Mouse (Mus musculus) embryonic facial prominence, embryonic 13.5 days (tissue): ENCODE results near the gene Tead3. TPM values are rescaled to one million over a fixed set of nuclear protein-coding genes. Genes with fewer than 3 reads are reported as not detected.

Experiments
- ATAC-seq: fragments of 200-750 bp; cut with Nextera tagmentation; 2 replicates; pipeline ENCODE4 v1.8.0; 2017; ENCODE audit warnings: low read depth; ENCODE audit not compliant: insufficient number of reproducible peaks, insufficient read depth, low FRiP score, low TSS enrichment
- H3K27ac ChIP-seq: fragments of 300-500 bp; sonication (generic); 2 replicates; pipeline ENCODE4 v1.5.1; 2015; ENCODE audit warnings: moderate library complexity, mild to moderate bottlenecking, inconsistent platforms
- H3K27me3 ChIP-seq: fragments of 300-500 bp; sonication (generic); 2 replicates; pipeline ENCODE4 v1.6.1; 2015; ENCODE audit warnings: mild to moderate bottlenecking, inconsistent platforms
- H3K36me3 ChIP-seq: fragments of 300-500 bp; sonication (generic); 2 replicates; pipeline ENCODE4 v1.6.1; 2015; ENCODE audit warnings: mild to moderate bottlenecking, inconsistent platforms
- H3K4me1 ChIP-seq: fragments of 300-500 bp; sonication (generic); 2 replicates; pipeline ENCODE4 v1.6.1; 2015; ENCODE audit warnings: inconsistent platforms
- H3K4me2 ChIP-seq: fragments of 300-500 bp; sonication (generic); 2 replicates; pipeline ENCODE4 v1.6.1; 2015; ENCODE audit warnings: moderate library complexity, mild to moderate bottlenecking, inconsistent platforms
- H3K4me3 ChIP-seq: fragments of 300-500 bp; sonication (generic); 2 replicates; pipeline ENCODE4 v1.5.1; 2015; ENCODE audit warnings: mild to moderate bottlenecking, inconsistent platforms
- H3K9ac ChIP-seq: fragments of 300-500 bp; sonication (generic); 2 replicates; pipeline ENCODE4 v1.6.1; 2015; ENCODE audit warnings: mild to moderate bottlenecking, inconsistent platforms
- H3K9me3 ChIP-seq: fragments of 300-500 bp; sonication (generic); 2 replicates; pipeline ENCODE4 v1.6.1; 2016; ENCODE audit warnings: inconsistent platforms
- WGBS: fragments of 180-500 bp; shearing (Covaris S2); methylation state at CpG from one replicate; pipeline ENCODE4 v1.1.7; 2015; ENCODE audit warnings: mixed read lengths; 5-methylcytosine and 5-hydroxymethylcytosine counted together
- polyA plus RNA-seq: library from polyadenylated mRNA; unstranded; fragments of >200 nt; fragmentation: Nextera tagmentation; extraction: Ambion mirVana; gene quantifications from 2 replicates; pipeline ENCODE4 v1.2.1, GENCODE M21; 2015

The Tead3 gene
- polyA plus RNA-seq, 1 experiment from 2014 or later: 18.9 TPM

DNA sequence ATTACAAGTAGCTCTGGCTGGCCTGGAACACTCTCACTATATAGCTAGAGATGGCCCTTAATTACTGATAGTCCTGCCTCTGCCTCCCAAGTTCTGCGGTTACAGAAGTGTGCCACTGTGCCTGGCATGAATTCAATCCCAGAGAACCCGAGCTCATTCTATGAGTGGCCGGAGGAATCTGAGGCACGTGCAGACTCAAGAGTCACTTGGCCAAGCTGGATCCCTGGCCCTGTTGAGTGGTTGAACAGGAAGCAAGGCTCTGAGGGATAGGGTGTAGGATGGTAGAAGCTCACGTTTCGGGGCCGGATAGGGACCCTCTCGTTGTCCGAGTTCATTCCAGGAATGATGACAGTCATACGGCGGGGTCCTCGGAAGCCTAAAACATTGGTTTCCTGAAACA is 5.3 kb upstream of the Tead3 start:
- Histone ChIP-seq H3K4me1 (peaks cover 22% of the 10 kb centered on the region), H3K4me3 (no peak overlapping the region), H3K9ac (no peak overlapping the region), H3K27ac (no peak overlapping the region), H3K36me3 (no peaks in the 10 kb centered on the region), H3K27me3 (peaks cover 24% of the 10 kb centered on the region), H3K9me3 (no peaks in the 10 kb centered on the region), H3K4me2 (no peak overlapping the region)
- ATAC-seq: no peak
- WGBS: 83% methylated on average over 12 of the region's 12 CpGs

DNA sequence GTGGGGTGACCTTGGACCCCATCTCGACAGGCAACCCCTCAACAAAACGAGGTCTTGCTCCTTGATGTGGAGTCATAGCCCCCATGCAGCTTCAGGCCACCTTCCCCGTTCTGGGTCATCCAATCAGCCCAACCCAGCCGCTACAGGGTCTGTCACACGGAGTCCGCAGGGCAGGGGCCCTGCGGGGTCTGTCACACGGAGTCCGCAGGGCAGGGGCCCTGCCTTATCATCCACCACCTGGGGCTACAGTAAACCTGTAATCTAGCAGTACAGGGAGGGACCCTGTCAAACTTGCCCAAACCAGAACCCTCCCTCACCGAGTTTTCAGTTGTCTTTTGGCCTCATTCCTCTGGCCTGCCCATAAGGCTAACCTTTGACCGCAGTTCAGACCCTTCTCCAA is 1.4 kb upstream of the Tead3 start:
- H3K9ac ChIP-seq: peak overlapping the region; percentile 97
- WGBS: 15% methylated on average over 11 of the region's 11 CpGs
- H3K4me1 ChIP-seq: peaks cover 43% of the 10 kb centered on the region
- peak overlapping the region; percentile 100 for H3K27ac ChIP-seq
- no peaks in the 10 kb centered on the region for H3K27me3 ChIP-seq
- peak overlapping the region; percentile 94 for H3K4me3 ChIP-seq
- H3K4me2 ChIP-seq: peak overlapping the region; percentile 81
- no peaks in the 10 kb centered on the region for H3K9me3 ChIP-seq
- H3K36me3 ChIP-seq: no peaks in the 10 kb centered on the region
- no peak for ATAC-seq

- Histone ChIP-seq H3K36me3 (no peaks in the 10 kb centered on the region), H3K27ac (peak overlapping the region; percentile 100), H3K27me3 (no peaks in the 10 kb centered on the region), H3K4me2 (peak overlapping the region; percentile 81), H3K4me1 (peaks cover 48% of the 10 kb centered on the region), H3K9ac (peak overlapping the region; percentile 97), H3K9me3 (no peaks in the 10 kb centered on the region), H3K4me3 (peak overlapping the region; percentile 94)
- under 1% methylated on average over 29 of the region's 29 CpGs for WGBS
- ATAC-seq: peak; percentile 3; the same call in 1 of the 2 replicates
Observed at GRCm38 (mm10) chr17:28351353-28351890, 805 bp upstream of the Tead3 start.

GRCm38 (mm10) chr17:28349901-28350465 is 634 bp downstream of the Tead3 start:
- under 1% methylated on average over 48 of the region's 54 CpGs for WGBS
- Histone ChIP-seq H3K36me3 (no peaks in the 10 kb centered on the region), H3K4me1 (peaks cover 59% of the 10 kb centered on the region), H3K9me3 (no peaks in the 10 kb centered on the region), H3K4me3 (peak overlapping the region; percentile 94), H3K27ac (peak overlapping the region; percentile 100), H3K4me2 (peak overlapping the region; percentile 81), H3K27me3 (no peaks in the 10 kb centered on the region), H3K9ac (peak overlapping the region; percentile 97)
- ATAC-seq: peak; percentile 2; the same call in 1 of the 2 replicates

DNA sequence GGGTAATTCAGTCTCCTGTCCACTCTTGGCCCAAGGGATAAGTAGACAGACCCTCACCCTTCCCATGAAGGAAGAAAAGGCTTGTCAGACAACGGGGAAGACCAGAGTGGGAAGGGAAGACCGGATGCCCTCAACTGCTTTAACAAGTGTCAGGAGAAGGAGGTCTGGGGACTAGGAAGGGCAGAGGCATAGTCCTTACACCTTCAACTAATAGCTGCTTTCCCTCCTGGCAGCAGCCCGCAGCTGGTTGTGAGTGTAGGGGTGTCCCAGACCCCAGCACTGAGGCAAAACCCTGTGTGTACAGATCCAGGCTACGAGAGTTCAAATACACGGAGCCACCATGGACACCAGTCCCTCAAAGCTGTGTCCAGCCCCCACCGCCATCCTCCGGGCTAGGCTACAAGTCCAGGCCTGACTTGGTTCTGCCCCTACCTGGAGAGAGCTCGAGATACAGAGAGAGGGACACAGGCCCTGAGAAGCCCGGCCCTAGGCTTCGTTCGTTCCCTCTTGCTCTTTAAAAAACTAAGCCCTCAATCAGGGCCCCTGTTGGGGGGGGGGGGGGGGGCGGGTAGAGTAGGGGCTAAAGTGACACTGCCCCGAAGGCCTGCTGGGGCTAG is 1.2 kb downstream of the Tead3 start:
- H3K36me3 ChIP-seq: no peaks in the 10 kb centered on the region
- H3K4me1 ChIP-seq: peaks cover 65% of the 10 kb centered on the region
- H3K27ac ChIP-seq: peak overlapping the region; percentile 100
- H3K9ac ChIP-seq: peak overlapping the region; percentile 97
- ATAC-seq: no peak
- H3K27me3 ChIP-seq: no peaks in the 10 kb centered on the region
- H3K4me2 ChIP-seq: peak overlapping the region; percentile 81
- WGBS: 5% methylated on average over 11 of the region's 13 CpGs
- peak overlapping the region; percentile 94 for H3K4me3 ChIP-seq
- H3K9me3 ChIP-seq: no peaks in the 10 kb centered on the region

- peaks cover 75% of the 10 kb centered on the region for H3K4me1 ChIP-seq
- peak overlapping the region; percentile 97 for H3K9ac ChIP-seq
- H3K27ac ChIP-seq: peak overlapping the region; percentile 48
- no peaks in the 10 kb centered on the region for H3K36me3 ChIP-seq
- 25% methylated on average over 6 of the region's 6 CpGs for WGBS
- no peak for ATAC-seq
- H3K4me3 ChIP-seq: peak overlapping the region; percentile 94
- no peaks in the 10 kb centered on the region for H3K9me3 ChIP-seq
- H3K4me2 ChIP-seq: peak overlapping the region; percentile 81
- no peaks in the 10 kb centered on the region for H3K27me3 ChIP-seq
Observed at GRCm38 (mm10) chr17:28348211-28348610, 2.4 kb downstream of the Tead3 start.

- WGBS: 73% methylated on average over 10 of the region's 10 CpGs
- H3K27me3 ChIP-seq: no peaks in the 10 kb centered on the region
- peak overlapping the region; percentile 81 for H3K4me2 ChIP-seq
- ATAC-seq: no peak
- 0 out of 2 replicates have a peak overlapping the region, but pooled peaks have one; percentile 94 for H3K4me3 ChIP-seq
- H3K27ac ChIP-seq: peak overlapping the region; percentile 39; the same call in 1 of the 2 replicates
- peaks cover 74% of the 10 kb centered on the region for H3K4me1 ChIP-seq
- H3K9me3 ChIP-seq: no peaks in the 10 kb centered on the region
- H3K9ac ChIP-seq: no peak overlapping the region
- no peaks in the 10 kb centered on the region for H3K36me3 ChIP-seq
Observed at GRCm38 (mm10) chr17:28347327-28347726, 3.3 kb downstream of the Tead3 start.

DNA sequence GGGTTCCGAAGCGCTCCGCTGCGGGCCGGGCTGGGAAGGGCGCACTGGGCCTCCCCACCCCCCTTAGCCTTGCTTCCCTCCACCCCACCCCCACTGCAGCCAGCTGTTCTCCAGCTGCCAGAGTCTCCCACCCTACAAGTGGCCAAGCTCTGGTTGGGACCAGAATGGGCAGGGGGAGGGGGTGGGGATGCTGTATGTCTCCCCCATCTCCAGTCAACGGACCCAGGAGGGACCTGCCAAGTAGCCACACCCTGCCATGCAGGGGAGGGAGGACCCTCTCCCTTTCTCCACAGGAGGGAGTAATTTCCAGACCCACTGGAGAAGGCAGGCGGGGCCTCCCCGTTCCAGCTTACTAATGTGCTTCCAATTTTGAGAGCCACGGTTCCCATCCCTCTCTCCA is 4.7 kb downstream of the Tead3 start:
- no peaks in the 10 kb centered on the region for H3K27me3 ChIP-seq
- WGBS: 4% methylated on average over 10 of the region's 10 CpGs
- H3K4me3 ChIP-seq: peak overlapping the region; percentile 34
- H3K9me3 ChIP-seq: no peaks in the 10 kb centered on the region
- H3K4me2 ChIP-seq: peak overlapping the region; percentile 57
- peak overlapping the region; percentile 94 for H3K27ac ChIP-seq
- ATAC-seq: 0 out of 2 replicates have a peak, but pooled peaks have one; percentile 9
- peaks cover 78% of the 10 kb centered on the region for H3K4me1 ChIP-seq
- H3K36me3 ChIP-seq: peaks cover under 1% of the 10 kb centered on the region
- H3K9ac ChIP-seq: peak overlapping the region; percentile 66

DNA sequence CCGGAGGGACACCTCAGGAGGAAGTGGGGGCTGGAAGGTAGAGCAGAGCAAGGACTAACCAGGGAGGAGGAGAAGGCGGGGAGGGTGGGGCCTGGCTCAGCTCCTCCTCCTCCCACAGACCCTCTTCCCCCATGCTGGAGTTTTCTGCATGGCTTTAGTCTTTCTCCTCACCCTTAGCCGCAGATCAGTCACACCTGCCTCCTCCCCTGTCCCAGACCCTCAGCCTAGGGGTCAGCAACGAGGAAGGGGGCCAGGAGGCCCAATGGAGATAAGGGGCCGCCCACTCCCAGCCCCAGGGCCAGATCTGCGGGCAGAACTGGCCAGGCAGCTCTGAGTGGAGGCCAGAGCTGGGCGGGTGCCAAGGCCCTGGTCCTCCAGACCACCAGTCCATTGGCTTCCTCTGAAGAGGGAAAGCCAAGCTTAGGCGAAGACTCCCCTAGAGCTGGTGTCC is 5.3 kb downstream of the Tead3 start:
- H3K9me3 ChIP-seq: no peaks in the 10 kb centered on the region
- H3K9ac ChIP-seq: peak overlapping the region; percentile 66
- H3K4me3 ChIP-seq: peak overlapping the region; percentile 34
- no peaks in the 10 kb centered on the region for H3K27me3 ChIP-seq
- ATAC-seq: no peak
- peak overlapping the region; percentile 94 for H3K27ac ChIP-seq
- 10% methylated on average over 8 of the region's 8 CpGs for WGBS
- H3K4me1 ChIP-seq: peaks cover 84% of the 10 kb centered on the region
- H3K4me2 ChIP-seq: peak overlapping the region; percentile 57
- H3K36me3 ChIP-seq: peaks cover 7% of the 10 kb centered on the region

DNA sequence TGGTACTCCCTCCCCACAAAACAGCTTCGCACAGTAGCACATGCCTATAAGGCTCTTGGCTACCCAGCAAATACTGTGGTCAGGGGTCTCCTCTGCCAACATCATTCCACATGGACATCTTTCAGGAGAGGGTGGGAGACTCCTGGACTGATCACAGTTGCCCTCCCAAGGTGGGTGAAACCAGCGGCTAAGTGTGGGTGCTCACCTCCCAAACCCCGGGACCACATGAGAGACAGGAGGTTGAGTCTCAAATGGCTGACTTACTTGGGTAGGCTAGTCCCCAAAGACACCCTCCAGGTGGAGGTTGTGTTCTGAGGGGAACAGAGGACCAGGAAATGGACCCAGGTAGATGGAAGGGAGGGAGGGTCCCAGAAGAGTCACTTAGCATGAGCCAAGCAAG is 5.9 kb downstream of the Tead3 start:
- 49% methylated on average over 3 of the region's 3 CpGs for WGBS

DNA sequence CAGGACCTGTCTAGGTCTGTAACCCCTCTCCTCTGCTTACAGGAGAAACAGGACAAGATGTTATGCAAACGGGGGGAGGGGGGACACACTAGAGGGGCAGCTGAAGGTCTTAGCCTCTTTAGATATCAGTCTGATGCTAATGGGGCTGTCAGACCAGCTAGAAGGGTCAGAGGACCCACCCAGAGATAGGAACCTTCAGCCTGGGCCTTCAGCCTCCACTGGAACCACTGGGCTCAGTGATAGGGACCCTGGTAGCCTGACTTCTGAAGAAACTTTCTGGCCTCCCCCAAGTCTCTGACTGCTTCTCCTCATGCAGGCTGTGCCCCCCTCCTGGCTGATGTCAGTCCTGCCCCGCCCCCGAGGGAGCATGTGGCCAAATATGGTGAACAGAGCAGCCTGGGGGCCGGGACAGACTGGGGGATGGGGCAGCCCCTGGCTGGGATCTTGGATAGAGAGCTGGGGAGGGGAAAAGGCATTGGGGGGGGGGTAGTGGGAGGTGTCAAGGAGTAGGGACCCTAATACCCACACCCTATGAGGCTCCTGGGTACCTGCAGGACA is 6.5 kb downstream of the Tead3 start:
- Histone ChIP-seq H3K4me2 (peak overlapping the region; percentile 57), H3K27ac (peak overlapping the region; percentile 94), H3K4me3 (0 out of 2 replicates have a peak overlapping the region, but pooled peaks have one; percentile 6), H3K27me3 (no peaks in the 10 kb centered on the region), H3K9me3 (no peaks in the 10 kb centered on the region), H3K9ac (peak overlapping the region; percentile 66), H3K36me3 (peaks cover 18% of the 10 kb centered on the region), H3K4me1 (peaks cover 82% of the 10 kb centered on the region)
- WGBS: 26% methylated on average over 4 of the region's 4 CpGs
- no peak for ATAC-seq

More for the DNA sequence above, 5.9 kb downstream of the Tead3 start:
- Histone ChIP-seq H3K9me3 (no peaks in the 10 kb centered on the region), H3K36me3 (peaks cover 13% of the 10 kb centered on the region), H3K4me1 (peaks cover 86% of the 10 kb centered on the region), H3K4me2 (peak overlapping the region; percentile 57), H3K9ac (peak overlapping the region; percentile 66; the same call in 1 of the 2 replicates), H3K4me3 (peak overlapping the region; percentile 6; the same call in 1 of the 2 replicates), H3K27ac (peak overlapping the region; percentile 94), H3K27me3 (no peaks in the 10 kb centered on the region)
- no peak for ATAC-seq
